Mouse (Mus musculus) forebrain, embryonic 13.5 days (tissue): Measurements from ENCODE around the gene Vps13d. TPM values are rescaled to one million over a fixed set of nuclear protein-coding genes. Genes with fewer than 3 reads are reported as not detected.

Experiments
- ATAC-seq: fragments of 200-750 bp; cut with Nextera tagmentation; 2 replicates; pipeline ENCODE4 v1.8.0; 2017
- H3K27ac ChIP-seq: fragments of 300-500 bp; sonication (generic); 2 replicates; pipeline ENCODE4 v1.5.1; 2015; ENCODE audit warnings: inconsistent platforms, mild to moderate bottlenecking, moderate library complexity
- H3K27me3 ChIP-seq: fragments of 300-500 bp; sonication (generic); 2 replicates; pipeline ENCODE4 v1.6.1; 2015; ENCODE audit warnings: mild to moderate bottlenecking, inconsistent platforms
- H3K36me3 ChIP-seq: fragments of 300-500 bp; sonication (generic); 2 replicates; pipeline ENCODE4 v1.6.1; 2015; ENCODE audit warnings: mild to moderate bottlenecking, inconsistent platforms; ENCODE audit not compliant: poor library complexity, severe bottlenecking
- H3K4me1 ChIP-seq: fragments of 300-500 bp; sonication (generic); 2 replicates; pipeline ENCODE4 v1.6.1; 2015; ENCODE audit warnings: inconsistent platforms
- H3K4me2 ChIP-seq: fragments of 300-500 bp; sonication (generic); 2 replicates; pipeline ENCODE4 v1.6.1; 2015; ENCODE audit warnings: inconsistent platforms, mild to moderate bottlenecking, moderate library complexity
- H3K4me3 ChIP-seq: fragments of 300-500 bp; sonication (generic); 2 replicates; pipeline ENCODE4 v1.5.1; 2015; ENCODE audit warnings: mild to moderate bottlenecking, inconsistent platforms
- H3K9ac ChIP-seq: fragments of 300-500 bp; sonication (generic); 2 replicates; pipeline ENCODE4 v1.6.1; 2015; ENCODE audit warnings: mild to moderate bottlenecking, inconsistent platforms
- H3K9me3 ChIP-seq: fragments of 300-500 bp; sonication (generic); replicated peaks from 2 replicates; pipeline ENCODE4 v1.6.1; 2016; ENCODE audit warnings: inconsistent platforms
- WGBS: fragments of 180-500 bp; shearing (Covaris S2); methylation state at CpG from one replicate; pipeline ENCODE4 v1.1.7; 2015; 5-methylcytosine and 5-hydroxymethylcytosine counted together
- polyA plus RNA-seq: library from polyadenylated mRNA; unstranded; fragments of >200 nt; fragmentation: Nextera tagmentation; extraction: Ambion mirVana; gene quantifications from 2 replicates; pipeline ENCODE4 v1.2.1, GENCODE M21; 2015

Vps13d gene
- polyA plus RNA-seq, 1 experiment from 2014 or later = 7.7 TPM

DNA sequence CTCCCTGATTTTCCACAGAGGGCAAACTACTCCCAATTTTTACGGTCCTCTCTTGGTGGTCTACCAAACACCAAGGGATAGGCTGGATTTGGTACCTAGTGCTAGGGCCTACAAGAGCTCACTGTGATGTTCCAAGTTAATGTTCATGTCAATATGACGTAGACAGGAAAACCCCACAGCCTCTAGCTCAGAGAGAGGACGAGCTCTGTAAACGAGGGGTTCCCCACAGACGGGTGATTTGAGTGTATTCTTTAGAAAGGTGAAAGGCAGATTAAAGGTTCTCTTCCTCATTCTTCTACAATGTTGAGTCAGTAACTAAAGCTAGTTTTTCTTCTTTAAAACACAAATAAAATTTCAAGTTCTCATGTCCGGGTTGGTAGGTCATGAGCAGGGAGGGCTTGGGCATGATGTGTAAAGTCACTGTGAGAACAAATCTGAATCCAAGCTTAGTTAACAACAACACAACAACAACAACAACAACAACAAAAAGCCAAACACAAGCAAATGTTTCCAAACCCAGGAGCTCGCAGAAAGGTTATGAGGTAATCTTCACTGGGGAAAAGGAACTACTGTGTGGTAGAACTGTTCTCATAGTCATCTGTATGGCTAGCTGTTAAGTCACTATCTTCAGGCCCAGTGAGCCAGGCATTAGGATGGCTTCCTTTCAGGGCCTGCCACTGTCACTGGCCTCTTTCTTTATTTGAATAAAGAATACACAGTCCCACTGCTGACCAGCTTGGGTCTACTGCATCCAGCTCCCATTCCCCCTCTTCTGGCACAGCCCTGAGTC is 208.6 kb downstream of the Vps13d start:
- no peak overlapping the region for H3K4me2 ChIP-seq
- no peak for ATAC-seq
- H3K9ac ChIP-seq = no peak overlapping the region
- no peak overlapping the region for H3K27ac ChIP-seq
- 90% methylated on average over 7 of the region's 7 CpGs for WGBS
- no peak overlapping the region for H3K4me3 ChIP-seq
- H3K9me3 ChIP-seq = no peaks in the 10 kb centered on the region
- H3K4me1 ChIP-seq = 0 out of 2 replicates have a peak, but pooled peaks cover 4% of the 10 kb centered on the region
- no peaks in the 10 kb centered on the region for H3K27me3 ChIP-seq
- H3K36me3 ChIP-seq = no peaks in the 10 kb centered on the region

DNA sequence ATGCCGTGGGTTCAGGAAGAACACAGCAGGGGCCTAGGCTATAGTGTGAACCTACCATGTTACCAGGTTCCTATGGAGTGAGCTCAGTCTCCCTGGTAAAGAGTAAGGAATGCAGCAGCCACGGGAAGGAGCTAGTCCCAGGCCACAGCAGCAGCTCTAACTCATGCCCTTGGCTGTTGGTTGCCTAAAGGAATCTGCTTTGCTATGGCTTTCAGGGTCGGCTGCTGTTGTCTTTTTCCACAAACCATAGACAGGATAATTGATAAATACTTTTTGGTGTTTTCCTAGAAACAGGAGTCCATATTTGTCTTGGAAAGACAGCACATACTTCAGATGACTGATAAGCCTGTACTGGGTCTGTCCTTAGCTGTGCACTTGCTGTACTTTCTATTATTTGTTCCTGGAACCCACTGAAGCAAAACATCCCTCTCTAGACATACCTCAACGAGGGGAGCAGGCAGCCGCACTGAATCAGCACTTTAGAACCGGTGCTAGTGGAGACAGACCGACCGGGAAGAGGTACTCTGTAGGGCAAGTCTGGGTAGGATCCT is 210.9 kb downstream of the Vps13d start:
- Histone ChIP-seq H3K36me3 (no peaks in the 10 kb centered on the region), H3K4me1 (0 out of 2 replicates have a peak, but pooled peaks cover 4% of the 10 kb centered on the region), H3K9ac (no peak overlapping the region), H3K27ac (no peak overlapping the region), H3K4me2 (no peak overlapping the region), H3K27me3 (no peaks in the 10 kb centered on the region), H3K4me3 (no peak overlapping the region), H3K9me3 (no peaks in the 10 kb centered on the region)
- 80% methylated on average over 8 of the region's 8 CpGs for WGBS
- no peak for ATAC-seq

DNA sequence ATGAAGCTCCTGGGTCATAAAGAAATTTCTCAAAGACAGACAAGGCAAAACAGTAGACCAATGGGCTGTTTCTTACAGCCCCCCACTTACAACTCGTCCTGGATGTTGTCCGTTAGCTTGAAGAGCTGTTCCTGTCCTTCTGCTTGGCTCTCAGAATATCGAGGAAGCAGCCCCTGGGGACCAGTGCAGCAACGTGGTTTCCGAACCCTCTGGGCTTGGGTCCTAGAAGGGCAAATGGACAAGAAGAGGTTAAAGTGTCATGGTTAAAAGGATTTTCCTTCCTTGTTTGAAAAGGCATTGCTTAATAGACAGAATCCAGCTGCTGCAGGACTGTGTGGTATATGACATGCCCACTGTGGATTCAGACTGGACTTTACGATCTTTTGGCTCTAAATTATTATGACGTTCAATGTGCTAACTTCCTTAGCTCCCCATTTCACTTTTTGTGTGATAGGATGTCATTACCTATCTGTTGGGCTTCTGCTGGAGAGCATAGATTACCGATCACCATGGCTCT is 211.5 kb downstream of the Vps13d start:
- no peak overlapping the region for H3K4me3 ChIP-seq
- ATAC-seq = no peak
- no peak overlapping the region for H3K4me2 ChIP-seq
- H3K36me3 ChIP-seq = no peaks in the 10 kb centered on the region
- H3K9me3 ChIP-seq = no peaks in the 10 kb centered on the region
- no peaks in the 10 kb centered on the region for H3K4me1 ChIP-seq
- no peak overlapping the region for H3K9ac ChIP-seq
- WGBS = 93% methylated on average over 8 of the region's 8 CpGs
- no peaks in the 10 kb centered on the region for H3K27me3 ChIP-seq
- H3K27ac ChIP-seq = no peak overlapping the region

DNA sequence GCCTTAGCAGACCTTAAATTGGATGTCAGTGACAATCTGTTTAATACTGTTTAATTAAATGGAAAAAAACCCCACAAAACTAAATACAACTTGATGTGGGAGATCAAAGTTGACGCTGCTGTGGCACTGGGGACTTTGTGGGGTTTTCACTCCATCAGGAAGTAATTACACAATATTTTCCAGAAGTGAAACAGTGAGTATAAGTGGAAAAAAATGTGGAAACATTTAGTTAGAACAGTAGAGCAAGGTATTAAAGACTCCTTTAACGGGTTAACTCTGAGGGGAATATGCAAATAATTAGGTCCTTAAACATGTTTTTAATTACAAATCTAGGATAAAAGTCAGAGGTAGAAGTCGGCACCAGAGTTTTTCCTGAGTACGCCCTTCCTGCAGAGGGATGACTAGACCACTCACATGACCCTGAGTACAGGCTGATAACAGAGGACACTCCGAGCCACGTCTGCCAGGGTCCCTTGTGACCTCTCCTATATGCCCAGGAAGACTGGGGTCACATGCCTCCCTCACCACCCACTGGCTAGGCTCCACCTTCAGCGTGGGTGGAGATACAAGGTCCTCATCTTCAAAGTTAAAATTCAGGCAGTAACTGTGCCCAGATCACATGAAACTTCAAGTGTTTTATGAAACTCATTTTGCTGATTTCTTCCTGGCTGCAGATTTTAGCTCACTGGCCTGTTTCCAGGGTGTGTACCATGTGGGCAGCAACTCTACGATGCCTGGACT is 213.8 kb downstream of the Vps13d start:
- no peaks in the 10 kb centered on the region for H3K36me3 ChIP-seq
- no peak overlapping the region for H3K9ac ChIP-seq
- no peak overlapping the region for H3K27ac ChIP-seq
- no peaks in the 10 kb centered on the region for H3K4me1 ChIP-seq
- WGBS = 71% methylated on average over 8 of the region's 8 CpGs
- no peak overlapping the region for H3K4me3 ChIP-seq
- no peak for ATAC-seq
- H3K4me2 ChIP-seq = no peak overlapping the region
- H3K27me3 ChIP-seq = no peaks in the 10 kb centered on the region
- H3K9me3 ChIP-seq = no peaks in the 10 kb centered on the region

DNA sequence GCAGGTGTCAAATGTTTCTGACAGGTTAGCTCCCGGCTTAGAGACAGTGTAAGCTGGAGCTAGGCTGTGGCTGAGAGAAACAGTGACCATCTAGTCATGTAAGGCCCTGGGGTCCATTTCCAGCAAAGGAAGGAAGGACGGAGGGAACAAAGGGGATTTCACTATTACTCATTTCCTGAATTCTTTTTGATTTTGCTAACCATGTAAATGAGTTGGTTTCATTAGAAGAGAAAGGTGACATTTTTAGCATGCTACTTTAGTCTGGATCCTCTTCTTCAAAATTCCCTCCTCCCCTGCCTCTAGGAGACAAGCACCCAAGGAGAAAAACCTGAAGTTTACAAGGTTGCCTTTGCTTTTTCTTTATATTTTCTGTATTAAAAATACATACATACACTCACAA is 214.7 kb downstream of the Vps13d start:
- WGBS = 78% methylated on average over 2 of the region's 2 CpGs
- H3K27ac ChIP-seq = no peak overlapping the region
- H3K36me3 ChIP-seq = no peaks in the 10 kb centered on the region
- no peaks in the 10 kb centered on the region for H3K4me1 ChIP-seq
- ATAC-seq = no peak
- no peaks in the 10 kb centered on the region for H3K9me3 ChIP-seq
- H3K9ac ChIP-seq = no peak overlapping the region
- no peak overlapping the region for H3K4me2 ChIP-seq
- H3K27me3 ChIP-seq = no peaks in the 10 kb centered on the region
- no peak overlapping the region for H3K4me3 ChIP-seq

DNA sequence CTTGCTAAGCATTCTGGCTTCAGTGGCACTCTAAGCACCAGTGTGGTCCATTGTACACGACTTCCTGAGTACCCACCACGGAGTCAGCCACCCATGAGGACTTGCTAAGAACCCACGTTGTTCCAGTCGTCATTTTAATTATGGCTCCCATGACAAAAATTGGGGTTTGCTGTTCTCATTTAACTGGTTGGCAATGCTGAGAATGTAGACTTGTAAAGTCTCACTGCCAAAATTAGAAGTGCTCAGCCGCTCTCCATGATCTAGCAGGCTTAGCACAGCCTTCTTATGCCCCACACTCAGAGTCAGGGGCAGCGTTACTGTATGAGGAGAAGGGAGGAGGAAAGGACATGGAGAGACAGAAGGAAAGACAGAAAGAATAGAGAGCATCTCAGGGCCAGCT is 216.8 kb downstream of the Vps13d start:
- ATAC-seq = no peak
- Histone ChIP-seq H3K36me3 (no peaks in the 10 kb centered on the region; the same call in 1 of the 2 replicates), H3K27me3 (no peaks in the 10 kb centered on the region), H3K4me2 (no peak overlapping the region), H3K27ac (no peak overlapping the region), H3K9me3 (no peaks in the 10 kb centered on the region), H3K4me1 (no peaks in the 10 kb centered on the region), H3K9ac (no peak overlapping the region), H3K4me3 (no peak overlapping the region)
- WGBS = 89% methylated on average over 6 of the region's 6 CpGs

DNA sequence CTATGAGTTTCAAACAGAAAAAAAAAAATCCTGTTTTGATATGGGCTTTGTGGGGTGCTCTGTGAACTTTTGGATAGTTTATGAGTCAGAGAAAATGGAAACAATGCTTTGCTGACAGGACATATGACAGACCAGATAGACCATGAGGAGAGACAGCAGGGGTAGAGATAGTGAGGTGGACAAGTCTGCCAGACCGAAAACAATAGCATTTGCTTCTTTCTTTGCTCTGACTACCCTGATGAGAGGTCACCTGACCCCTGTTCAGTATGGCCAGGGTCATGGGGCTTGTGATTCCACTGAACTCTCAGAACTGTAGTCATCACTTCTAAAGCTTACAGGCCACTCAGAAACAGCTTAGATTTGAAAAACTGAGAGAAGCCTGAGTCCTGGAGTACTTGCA is 217.7 kb downstream of the Vps13d start:
- Histone ChIP-seq H3K4me1 (no peaks in the 10 kb centered on the region), H3K9ac (no peak overlapping the region), H3K4me2 (no peak overlapping the region), H3K27me3 (no peaks in the 10 kb centered on the region), H3K4me3 (no peak overlapping the region), H3K27ac (no peak overlapping the region), H3K9me3 (no peaks in the 10 kb centered on the region), H3K36me3 (no peaks in the 10 kb centered on the region; the same call in 1 of the 2 replicates)
- WGBS = 94% methylated on average over 1 of the region's 1 CpGs
- no peak for ATAC-seq

DNA sequence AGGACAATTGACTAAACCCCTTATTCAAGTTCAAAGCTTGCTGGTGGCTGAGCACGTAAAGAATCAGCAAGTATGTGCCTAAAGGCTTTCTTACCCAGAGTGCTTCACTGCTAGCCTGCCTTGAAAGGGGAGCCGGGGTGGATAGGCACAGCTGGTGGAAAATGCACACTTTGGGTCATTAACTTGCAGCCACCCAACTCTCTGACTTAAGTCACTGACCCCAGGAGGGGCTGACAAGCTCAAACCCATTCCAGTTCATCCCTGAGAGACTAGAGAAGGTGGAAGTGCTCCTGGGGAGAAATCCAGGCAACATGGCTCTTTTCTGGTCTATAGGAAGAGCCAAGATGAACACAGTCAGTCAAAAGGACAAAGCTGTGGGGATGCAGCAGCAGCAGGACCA is 219.3 kb downstream of the Vps13d start:
- H3K27me3 ChIP-seq = no peaks in the 10 kb centered on the region
- no peak overlapping the region for H3K4me3 ChIP-seq
- ATAC-seq = no peak
- 39% methylated on average over 2 of the region's 2 CpGs for WGBS
- no peak overlapping the region for H3K4me2 ChIP-seq
- H3K27ac ChIP-seq = no peak overlapping the region
- no peaks in the 10 kb centered on the region for H3K9me3 ChIP-seq
- no peak overlapping the region for H3K9ac ChIP-seq
- H3K36me3 ChIP-seq = no peaks in the 10 kb centered on the region; the same call in 1 of the 2 replicates
- H3K4me1 ChIP-seq = no peaks in the 10 kb centered on the region

DNA sequence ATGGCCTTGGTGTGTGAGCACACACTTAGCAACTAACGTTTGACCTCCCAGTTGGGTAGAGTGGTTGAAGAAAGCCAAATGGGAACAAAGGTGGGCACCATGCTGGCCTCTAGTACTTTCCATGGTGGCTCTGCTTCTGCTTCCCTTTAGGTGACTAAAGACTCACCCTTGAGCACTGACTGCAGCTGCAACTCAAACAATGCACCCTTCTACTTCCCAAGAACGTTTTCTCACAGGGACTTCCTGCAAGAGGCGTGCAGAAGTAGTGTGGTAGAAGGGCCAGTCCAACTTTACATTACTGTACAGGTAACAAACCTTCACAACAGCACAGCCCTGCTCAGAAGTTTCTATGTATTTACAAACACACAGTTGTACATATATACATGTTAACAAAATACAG is 220.3 kb downstream of the Vps13d start:
- WGBS = 84% methylated on average over 3 of the region's 3 CpGs
- Histone ChIP-seq H3K9ac (no peak overlapping the region), H3K36me3 (no peaks in the 10 kb centered on the region; the same call in 1 of the 2 replicates), H3K4me3 (no peak overlapping the region), H3K27me3 (no peaks in the 10 kb centered on the region), H3K9me3 (no peaks in the 10 kb centered on the region), H3K4me2 (no peak overlapping the region), H3K27ac (no peak overlapping the region), H3K4me1 (no peaks in the 10 kb centered on the region)
- no peak for ATAC-seq

DNA sequence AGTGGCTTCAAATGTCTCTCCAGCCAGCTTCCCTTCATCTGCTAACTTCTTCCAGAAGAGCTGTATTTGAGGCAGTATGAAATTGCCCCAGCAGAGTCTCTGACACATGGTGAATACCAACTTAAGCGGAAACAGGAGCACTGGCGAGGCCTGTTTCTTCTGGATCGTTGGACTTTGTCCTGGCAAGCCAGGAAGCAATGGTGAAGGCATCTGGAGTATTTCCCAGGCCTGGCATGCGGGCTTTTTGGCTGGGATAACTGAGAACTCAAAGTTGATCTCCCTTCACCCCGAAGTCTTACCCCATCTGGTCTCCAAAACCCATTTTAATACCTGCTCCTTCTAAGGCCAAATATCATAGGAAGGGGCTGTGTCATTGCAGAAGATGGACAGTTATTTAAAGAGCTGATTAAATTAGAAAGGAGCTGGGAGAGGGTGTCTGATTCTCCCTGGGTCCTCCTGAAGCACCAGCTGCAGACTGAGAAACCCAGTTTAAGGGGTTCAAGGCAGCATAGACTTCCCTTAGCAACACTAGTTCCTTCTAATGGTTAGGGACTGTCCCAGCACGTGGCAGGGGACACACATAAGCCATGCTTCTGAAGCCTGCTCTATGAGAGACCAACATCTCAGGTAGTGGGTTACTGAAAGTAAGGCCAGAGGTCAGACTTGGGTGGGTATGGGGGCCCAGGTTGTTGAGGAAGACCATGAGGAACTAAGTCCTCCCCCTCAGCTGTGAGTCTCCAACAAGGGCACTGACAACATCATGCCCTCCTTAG is 221.7 kb downstream of the Vps13d start:
- Histone ChIP-seq H3K4me1 (no peaks in the 10 kb centered on the region), H3K36me3 (no peaks in the 10 kb centered on the region; the same call in 1 of the 2 replicates), H3K9ac (no peak overlapping the region), H3K27me3 (no peaks in the 10 kb centered on the region), H3K4me2 (no peak overlapping the region), H3K4me3 (no peak overlapping the region), H3K9me3 (no peaks in the 10 kb centered on the region), H3K27ac (no peak overlapping the region)
- WGBS = 84% methylated on average over 6 of the region's 6 CpGs
- ATAC-seq = no peak

DNA sequence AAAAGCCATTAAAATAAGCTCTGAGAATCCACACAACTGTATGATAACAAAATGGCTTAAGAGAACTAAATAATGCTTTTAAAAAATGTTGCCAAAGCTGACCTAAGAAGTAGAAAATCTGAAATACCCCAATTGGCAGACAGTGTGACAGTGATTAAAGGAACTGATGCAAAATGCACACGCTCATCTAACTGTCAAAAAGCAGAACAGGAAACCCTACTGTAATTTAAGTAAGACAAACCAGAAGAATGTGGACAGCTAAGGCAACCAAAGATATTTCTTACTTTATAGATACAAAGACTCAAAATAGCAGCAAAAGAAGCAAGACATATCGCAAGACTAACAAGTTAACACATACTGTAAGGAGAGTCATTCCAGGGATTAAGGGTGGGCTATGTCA is 223.8 kb downstream of the Vps13d start:
- H3K4me2 ChIP-seq = no peak overlapping the region
- H3K9me3 ChIP-seq = no peaks in the 10 kb centered on the region
- no peak for ATAC-seq
- no peak overlapping the region for H3K9ac ChIP-seq
- H3K4me1 ChIP-seq = no peaks in the 10 kb centered on the region
- 99% methylated on average over 2 of the region's 2 CpGs for WGBS
- H3K27me3 ChIP-seq = no peaks in the 10 kb centered on the region
- H3K36me3 ChIP-seq = no peaks in the 10 kb centered on the region; the same call in 1 of the 2 replicates
- H3K27ac ChIP-seq = no peak overlapping the region
- no peak overlapping the region for H3K4me3 ChIP-seq
